Mouse (Mus musculus): ENCODE measurements around the gene Actn4. TPM values are rescaled to one million over a fixed set of nuclear protein-coding genes. Genes with fewer than 3 reads are reported as not detected.
"Not testable (repeated sequence)": the region's sequence is repeated elsewhere in the genome, so short reads cannot be mapped to it uniquely, and the experiment has no call there.

Actn4 gene
- polyA plus RNA-seq, 1 experiment, result 66.0 TPM

DNA sequence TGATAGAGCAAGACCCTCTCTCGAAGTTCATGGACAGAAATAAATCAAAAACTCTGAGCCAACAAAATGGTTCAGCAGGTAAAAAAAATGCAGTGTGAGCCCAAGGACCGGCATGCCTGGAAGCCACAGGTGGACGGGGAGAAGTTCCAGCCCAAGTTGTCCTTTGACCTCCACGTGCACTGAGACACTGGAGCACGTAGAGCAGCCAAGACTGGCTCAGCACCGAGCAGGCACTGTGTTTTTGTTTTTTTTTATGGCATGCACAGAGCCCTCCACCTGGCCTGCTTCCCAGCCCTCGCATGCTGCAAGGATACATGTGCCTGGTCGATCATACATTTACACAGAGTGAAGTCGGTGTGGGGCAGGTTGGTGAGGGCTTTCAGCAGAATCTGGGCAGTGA, 15.4 kb upstream of the Actn4 start:
- no peak overlapping the region for H3K4me3 ChIP-seq (replicated peaks; ENCODE audit: control insufficient read depth, low read depth, low read length)
- H3K4me1 ChIP-seq (ENCODE audit: control insufficient read depth, insufficient read depth, low read length), result no peaks in the 10 kb centered on the region; the same call in 1 of the 2 replicates
- WGBS, result 90% methylated on average over 9 of the region's 9 CpGs
- no peak overlapping the region for H3K27ac ChIP-seq (ENCODE audit: control insufficient read depth, insufficient read depth, low read depth, low read length, poor library complexity)
- TF ChIP-seq CTCF (IDR thresholded peaks at IDR 0.05; ENCODE audit: control insufficient read depth, insufficient read depth, low read length), result no peak
- no peak for TF ChIP-seq POLR2A (IDR thresholded peaks at IDR 0.05; ENCODE audit: borderline replicate concordance, control insufficient read depth, low read depth, low read length)

GRCm38 (mm10) chr7:28973025-28973424, 10.9 kb upstream of the Actn4 start:
- WGBS, result 78% methylated on average over 8 of the region's 8 CpGs
- TF ChIP-seq POLR2A (IDR thresholded peaks at IDR 0.05; ENCODE audit: borderline replicate concordance, control insufficient read depth, low read depth, low read length) (no peak), CTCF (IDR thresholded peaks at IDR 0.05; ENCODE audit: control insufficient read depth, insufficient read depth, low read length) (peak; percentile 16; the same call in 1 of the 2 replicates)
- Histone ChIP-seq H3K4me3 (replicated peaks; ENCODE audit: control insufficient read depth, low read depth, low read length) (no peak overlapping the region), H3K4me1 (ENCODE audit: control insufficient read depth, insufficient read depth, low read length) (no peaks in the 10 kb centered on the region), H3K27ac (ENCODE audit: control insufficient read depth, insufficient read depth, low read depth, low read length, poor library complexity) (no peak overlapping the region)

GRCm38 (mm10) chr7:28972542-28972985, 10.4 kb upstream of the Actn4 start:
- no peak overlapping the region for H3K27ac ChIP-seq (ENCODE audit: control insufficient read depth, insufficient read depth, low read depth, low read length, poor library complexity)
- no peaks in the 10 kb centered on the region for H3K4me1 ChIP-seq (ENCODE audit: control insufficient read depth, insufficient read depth, low read length)
- WGBS, result 68% methylated on average over 8 of the region's 8 CpGs
- no peak overlapping the region for H3K4me3 ChIP-seq (replicated peaks; ENCODE audit: control insufficient read depth, low read depth, low read length)
- TF ChIP-seq POLR2A (IDR thresholded peaks at IDR 0.05; ENCODE audit: borderline replicate concordance, control insufficient read depth, low read depth, low read length) (no peak), CTCF (IDR thresholded peaks at IDR 0.05; ENCODE audit: control insufficient read depth, insufficient read depth, low read length) (peak; percentile 85)

- Histone ChIP-seq H3K27ac (ENCODE audit: control insufficient read depth, insufficient read depth, low read depth, low read length, poor library complexity) (no peak overlapping the region), H3K4me1 (ENCODE audit: control insufficient read depth, insufficient read depth, low read length) (no peaks in the 10 kb centered on the region), H3K4me3 (replicated peaks; ENCODE audit: control insufficient read depth, low read depth, low read length) (no peak overlapping the region)
- WGBS, result 74% methylated on average over 6 of the region's 6 CpGs
- TF ChIP-seq POLR2A (IDR thresholded peaks at IDR 0.05; ENCODE audit: borderline replicate concordance, control insufficient read depth, low read depth, low read length) (no peak), CTCF (IDR thresholded peaks at IDR 0.05; ENCODE audit: control insufficient read depth, insufficient read depth, low read length) (no peak)
These were observed 9.7 kb upstream of the Actn4 start for GRCm38 (mm10) chr7:28971770-28972269.

DNA sequence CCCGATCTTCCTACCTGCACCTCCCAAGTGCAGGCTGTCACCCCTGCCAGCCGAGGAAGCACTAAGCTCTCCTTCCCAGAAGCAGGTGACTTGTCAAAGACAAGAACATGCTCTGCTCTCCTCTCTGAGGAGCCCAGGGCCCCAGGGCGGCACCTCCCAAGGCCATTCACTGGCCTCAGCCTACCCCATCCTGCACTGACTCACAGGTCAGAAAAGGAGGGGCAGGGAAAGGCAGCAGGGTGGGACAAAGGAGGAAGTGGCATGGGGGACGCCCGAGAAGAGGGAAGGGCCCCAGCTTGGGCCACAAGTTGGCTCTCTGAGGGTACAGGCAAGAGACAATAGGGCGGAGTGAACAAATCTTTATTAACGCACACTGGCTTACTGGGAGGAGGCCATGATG, 8.9 kb upstream of the Actn4 start:
- no peaks in the 10 kb centered on the region for H3K4me1 ChIP-seq (ENCODE audit: control insufficient read depth, insufficient read depth, low read length)
- TF ChIP-seq POLR2A (IDR thresholded peaks at IDR 0.05; ENCODE audit: borderline replicate concordance, control insufficient read depth, low read depth, low read length), result no peak
- TF ChIP-seq CTCF (IDR thresholded peaks at IDR 0.05; ENCODE audit: control insufficient read depth, insufficient read depth, low read length), result no peak

GRCm38 (mm10) chr7:28969672-28970394, 7.7 kb upstream of the Actn4 start:
- Histone ChIP-seq H3K4me1 (ENCODE audit: control insufficient read depth, insufficient read depth, low read length) (no peaks in the 10 kb centered on the region), H3K27ac (ENCODE audit: control insufficient read depth, insufficient read depth, low read depth, low read length, poor library complexity) (no peak overlapping the region), H3K4me3 (replicated peaks; ENCODE audit: control insufficient read depth, low read depth, low read length) (no peak overlapping the region)
- TF ChIP-seq CTCF (IDR thresholded peaks at IDR 0.05; ENCODE audit: control insufficient read depth, insufficient read depth, low read length), result no peak
- TF ChIP-seq POLR2A (IDR thresholded peaks at IDR 0.05; ENCODE audit: borderline replicate concordance, control insufficient read depth, low read depth, low read length), result no peak
- WGBS, result 85% methylated on average over 12 of the region's 12 CpGs

More for the DNA sequence above, 8.9 kb upstream of the Actn4 start:
- WGBS, result 62% methylated on average over 7 of the region's 7 CpGs
- Histone ChIP-seq H3K4me3 (replicated peaks; ENCODE audit: control insufficient read depth, low read depth, low read length) (no peak overlapping the region), H3K27ac (ENCODE audit: control insufficient read depth, insufficient read depth, low read depth, low read length, poor library complexity) (no peak overlapping the region)

DNA sequence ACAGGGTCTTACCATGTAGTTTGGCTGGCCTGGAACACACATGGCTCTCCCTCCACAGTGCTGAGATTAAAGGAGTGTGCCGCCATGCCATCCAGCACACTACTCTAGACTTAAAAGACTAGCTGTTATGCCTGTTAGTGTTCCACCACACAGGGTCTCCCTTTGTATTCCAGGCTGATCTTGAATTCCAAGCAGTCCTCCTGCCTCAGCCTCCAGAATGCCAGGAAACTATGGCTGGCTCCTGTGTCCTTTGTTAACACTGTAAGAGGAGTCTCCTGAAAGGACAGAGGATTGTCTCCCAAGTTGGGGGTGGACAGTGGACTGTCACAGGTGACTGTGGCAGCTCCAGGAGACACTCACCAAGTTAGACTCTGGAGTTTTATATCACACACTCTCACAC, 7.1 kb upstream of the Actn4 start:
- Histone ChIP-seq H3K4me1 (ENCODE audit: control insufficient read depth, insufficient read depth, low read length) (no peaks in the 10 kb centered on the region), H3K27ac (ENCODE audit: control insufficient read depth, insufficient read depth, low read depth, low read length, poor library complexity) (no peak overlapping the region), H3K4me3 (replicated peaks; ENCODE audit: control insufficient read depth, low read depth, low read length) (no peak overlapping the region)
- 88% methylated on average over 1 of the region's 1 CpGs for WGBS
- TF ChIP-seq POLR2A (IDR thresholded peaks at IDR 0.05; ENCODE audit: borderline replicate concordance, control insufficient read depth, low read depth, low read length) (no peak), CTCF (IDR thresholded peaks at IDR 0.05; ENCODE audit: control insufficient read depth, insufficient read depth, low read length) (no peak)

GRCm38 (mm10) chr7:28968120-28968519, 6.0 kb upstream of the Actn4 start:
- not testable (repeated sequence) for H3K27ac ChIP-seq (ENCODE audit: control insufficient read depth, insufficient read depth, low read depth, low read length, poor library complexity); H3K4me1 ChIP-seq (ENCODE audit: control insufficient read depth, insufficient read depth, low read length); H3K4me3 ChIP-seq (replicated peaks; ENCODE audit: control insufficient read depth, low read depth, low read length)
- 83% methylated on average over 8 of the region's 8 CpGs for WGBS
